Mouse (Mus musculus) olfactory bulb, adult 2 months (tissue): ENCODE measurements around the gene Rasl12. TPM values are rescaled to one million over a fixed set of nuclear protein-coding genes. Genes with fewer than 3 reads are reported as not detected.

Source experiments
- H3K27ac ChIP-seq: fragments of 200-500 bp; 2 replicates; pipeline ENCODE4 v1.5.1; 2012; ENCODE audit warnings: low read depth, low read length; ENCODE audit not compliant: insufficient read depth
- H3K4me1 ChIP-seq: fragments of 200-500 bp; 2 replicates; pipeline ENCODE4 v1.6.1; 2012; ENCODE audit warnings: low read length; ENCODE audit not compliant: control insufficient read depth, insufficient read depth
- H3K4me3 ChIP-seq: fragments of 200-500 bp; 2 replicates; pipeline ENCODE4 v1.5.1; 2012; ENCODE audit warnings: mild to moderate bottlenecking, low read depth, low read length, moderate library complexity; ENCODE audit not compliant: insufficient read depth
- CTCF ChIP-seq: fragments of 200-500 bp; IDR thresholded peaks from 2 replicates; pipeline ENCODE4 v1.5.1; 2012; ENCODE audit warnings: low read depth, mild to moderate bottlenecking, low read length, moderate library complexity; ENCODE audit not compliant: insufficient read depth
- POLR2A ChIP-seq: fragments of 200-500 bp; IDR thresholded peaks from 2 replicates; pipeline ENCODE4 v1.6.1; 2012; ENCODE audit warnings: mild to moderate bottlenecking, low read depth, low read length, moderate library complexity; ENCODE audit not compliant: insufficient read depth
- WGBS: fragments of 180-500 bp; shearing (Covaris S2); methylation state at CpG from one replicate; pipeline ENCODE4 v1.1.7; 2018; 5-methylcytosine and 5-hydroxymethylcytosine counted together
- polyA plus RNA-seq: library from polyadenylated mRNA; stranded (reverse); fragments of >200 nt; gene quantifications from 2 replicates; pipeline ENCODE4 v1.2.4, GENCODE M21; 2012; ENCODE audit warnings: low replicate concordance; ENCODE audit not compliant: missing spikeins, insufficient read depth, insufficient read length

Rasl12 gene
- not detected in 2 replicates for polyA plus RNA-seq

DNA sequence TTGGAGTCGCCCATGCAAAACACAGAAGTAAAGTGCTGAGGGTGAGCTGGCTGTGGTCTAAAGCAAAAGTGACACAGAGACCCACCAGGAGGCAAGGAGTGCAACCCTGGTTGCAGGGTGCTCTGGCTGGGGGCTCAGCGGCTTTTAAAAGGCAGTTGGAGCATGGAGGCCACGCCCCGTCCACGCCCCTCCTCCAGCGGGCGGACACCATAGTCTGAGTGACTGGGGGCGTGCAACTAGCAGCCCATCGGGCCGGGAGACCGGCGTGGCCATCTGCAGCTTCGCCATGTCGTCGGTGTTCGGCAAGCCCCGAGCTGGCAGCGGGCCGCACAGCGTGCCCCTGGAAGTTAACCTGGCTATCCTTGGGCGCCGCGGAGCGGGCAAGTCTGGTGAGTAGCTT, at the start of gene Rasl12:
Rasl12 (plus strand) TSS at position 228 of the 400 bp plus-strand sequence.
- 3% methylated on average over 24 of the region's 24 CpGs for WGBS
- Histone ChIP-seq H3K4me3 (peak within 1 kb of the TSS; percentile 44), H3K27ac (no peak within 1 kb of the TSS), H3K4me1 (peaks cover 6% of the 10 kb centered on the region; the same call in 1 of the 2 replicates)
- no peak for TF ChIP-seq POLR2A
- TF ChIP-seq CTCF, result no peak

DNA sequence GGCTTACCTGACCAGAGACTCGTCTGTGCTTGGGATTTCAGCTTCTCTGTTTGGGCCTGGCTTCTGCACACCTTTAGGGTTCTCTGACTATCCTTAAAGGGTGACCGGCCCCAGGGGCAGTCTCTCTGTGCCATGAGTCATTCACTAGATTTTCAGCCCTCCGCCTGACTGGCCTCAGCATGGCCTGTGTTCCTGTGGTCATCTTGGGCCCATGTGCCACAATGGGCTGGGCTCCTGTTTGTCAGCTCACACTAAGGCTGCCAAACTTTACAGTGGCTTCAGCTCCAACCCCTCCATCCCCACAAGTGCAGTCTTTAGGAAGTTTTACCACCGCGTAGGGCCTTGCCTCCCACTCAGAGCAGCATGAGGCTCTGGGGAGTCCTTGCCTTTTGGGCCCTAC, 45.1 kb upstream of the Rasl12 start:
- Histone ChIP-seq H3K4me1 (peaks cover 8% of the 10 kb centered on the region; the same call in 1 of the 2 replicates), H3K27ac (no peak overlapping the region), H3K4me3 (no peak overlapping the region)
- TF ChIP-seq CTCF (no peak), POLR2A (no peak)
- WGBS, result 80% methylated on average over 5 of the region's 5 CpGs

DNA sequence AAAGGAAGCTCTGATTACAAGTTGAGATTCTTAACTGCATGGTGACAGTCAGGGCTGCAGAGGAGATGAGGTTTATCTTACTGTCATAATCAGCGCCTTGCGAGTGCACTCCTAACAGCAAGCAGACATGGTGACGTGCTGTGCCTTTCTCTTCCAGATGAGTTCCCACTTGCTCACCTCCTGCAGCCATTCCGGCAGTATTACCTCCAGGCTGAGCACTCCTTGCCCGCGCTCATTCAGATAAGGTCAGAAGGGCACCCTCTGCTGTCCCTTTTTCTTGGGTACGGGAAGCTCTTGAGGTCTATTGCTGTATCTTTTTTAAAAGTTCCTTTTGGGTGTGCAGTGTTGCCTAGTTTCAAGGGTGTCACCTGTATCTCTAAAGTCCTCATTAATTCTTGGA, 41.7 kb upstream of the Rasl12 start:
- WGBS, result 87% methylated on average over 7 of the region's 7 CpGs
- no peak overlapping the region for H3K4me3 ChIP-seq
- no peak overlapping the region for H3K27ac ChIP-seq
- H3K4me1 ChIP-seq, result peaks cover 3% of the 10 kb centered on the region; the same call in 1 of the 2 replicates
- TF ChIP-seq CTCF, result no peak
- no peak for TF ChIP-seq POLR2A

DNA sequence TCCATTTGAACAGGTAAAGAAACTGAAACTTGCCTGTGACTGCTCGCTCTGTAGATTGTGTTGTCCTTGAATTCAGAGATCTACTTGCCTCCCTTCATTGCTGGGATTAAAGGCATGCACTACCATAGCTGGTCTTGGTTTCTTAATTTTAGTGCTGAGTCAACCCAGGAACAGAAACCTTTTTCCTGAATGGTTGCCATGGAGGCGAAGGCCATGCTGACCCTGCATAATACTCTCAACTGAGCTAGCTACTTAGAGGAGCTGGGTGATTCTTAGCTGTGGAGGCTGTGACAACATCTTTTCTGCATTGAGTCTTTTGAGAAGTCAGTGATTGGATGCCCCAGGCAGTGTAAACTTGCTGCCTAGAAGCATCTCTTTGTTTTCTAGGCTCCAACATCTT, 41.3 kb upstream of the Rasl12 start:
- no peak overlapping the region for H3K4me3 ChIP-seq
- TF ChIP-seq CTCF (no peak), POLR2A (no peak)
- H3K4me1 ChIP-seq, result peaks cover 3% of the 10 kb centered on the region; the same call in 1 of the 2 replicates
- 84% methylated on average over 2 of the region's 2 CpGs for WGBS
- H3K27ac ChIP-seq, result no peak overlapping the region

DNA sequence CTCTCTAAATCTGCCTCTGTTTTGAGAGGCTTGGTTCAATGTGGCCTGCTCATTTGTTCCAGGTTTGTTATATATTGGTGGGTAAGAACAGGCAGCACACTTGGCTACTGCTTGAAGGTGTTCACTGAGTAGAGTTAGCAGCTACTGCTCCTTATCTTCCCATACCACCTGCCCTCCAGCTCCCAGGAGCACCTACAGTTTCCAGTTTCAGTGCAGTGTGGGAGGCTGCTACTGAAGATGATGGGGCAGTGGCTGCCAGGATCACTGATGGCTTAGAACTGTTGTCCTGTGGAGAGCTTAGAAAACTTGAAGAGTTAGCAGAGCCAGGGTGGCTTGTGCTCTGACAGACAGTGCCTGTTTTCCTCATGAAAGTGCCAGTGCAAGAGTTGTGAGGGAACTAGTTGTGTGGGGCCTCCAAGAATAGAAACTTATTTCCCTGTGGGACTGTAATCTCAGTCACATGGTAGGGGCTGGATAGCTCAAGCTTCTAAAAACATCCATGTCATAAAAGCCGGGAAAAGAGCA, 39.3 kb upstream of the Rasl12 start:
- H3K27ac ChIP-seq, result no peak overlapping the region
- H3K4me1 ChIP-seq, result no peaks in the 10 kb centered on the region
- WGBS, result 90% methylated on average over 1 of the region's 1 CpGs
- TF ChIP-seq CTCF, result no peak
- TF ChIP-seq POLR2A, result no peak
- H3K4me3 ChIP-seq, result no peak overlapping the region

DNA sequence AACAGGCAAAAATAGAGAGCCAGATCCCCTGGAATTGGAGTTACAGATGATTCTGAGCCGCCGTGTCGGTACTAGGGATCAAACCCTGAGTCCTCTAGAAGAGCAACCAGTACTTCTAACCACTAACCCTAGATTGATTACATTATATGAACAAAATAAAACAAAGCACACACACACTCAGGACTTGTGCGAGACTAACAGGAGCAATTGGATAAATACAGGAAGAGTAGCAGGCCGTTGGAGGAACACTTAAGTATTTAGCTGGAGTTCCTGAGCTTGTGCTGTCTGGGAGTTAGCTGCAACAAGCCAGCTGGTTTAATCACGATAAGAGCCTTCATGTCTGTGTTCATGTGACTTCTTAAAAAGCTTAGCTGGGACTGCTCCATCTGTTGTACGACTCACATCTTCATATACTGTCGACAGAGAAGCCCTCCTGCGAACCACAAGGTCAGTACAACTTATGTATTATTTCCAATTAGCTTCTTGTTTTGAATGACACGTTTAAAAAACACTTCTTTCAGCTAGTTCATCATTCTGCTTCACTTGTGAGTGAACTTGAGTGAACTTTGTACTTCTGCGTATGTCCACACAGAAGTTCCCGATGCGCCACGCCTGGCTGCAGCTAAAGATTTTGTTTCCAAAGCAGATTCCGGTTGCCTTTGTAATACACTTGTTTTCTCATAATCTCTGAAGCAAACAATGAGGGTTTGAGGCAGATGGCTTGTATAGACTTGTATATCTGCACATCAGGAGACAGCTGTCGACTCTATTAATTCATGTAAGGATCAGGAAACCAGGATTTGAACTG, 37.5 kb upstream of the Rasl12 start, which contains the start of gene Ubap1l:
Ubap1l (plus strand) TSS at position 401 of the 808 bp plus-strand sequence.
- Histone ChIP-seq H3K4me3 (no peak within 1 kb of the TSS), H3K4me1 (no peaks in the 10 kb centered on the region), H3K27ac (no peak within 1 kb of the TSS)
- 92% methylated on average over 16 of the region's 16 CpGs for WGBS
- TF ChIP-seq CTCF (no peak), POLR2A (no peak)

DNA sequence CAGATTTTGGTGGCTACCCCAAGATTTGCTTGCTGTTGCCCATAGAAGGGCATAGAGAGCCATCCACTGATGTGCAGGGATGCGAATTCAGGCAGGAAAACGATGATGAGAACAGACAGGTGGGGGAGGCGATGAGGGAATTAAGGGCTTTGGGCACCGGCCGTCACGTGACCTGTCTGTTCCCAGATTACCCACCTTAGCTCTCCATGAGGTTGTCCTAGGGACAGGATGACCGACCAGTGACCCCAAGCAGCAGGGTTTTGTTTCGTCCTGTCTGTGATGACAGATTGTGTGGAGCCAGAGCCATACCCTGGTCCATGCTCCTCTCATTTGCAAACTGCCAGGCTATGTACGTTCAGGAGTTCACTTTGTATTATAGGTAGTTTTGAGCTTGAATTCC, 34.6 kb upstream of the Rasl12 start:
- no peaks in the 10 kb centered on the region for H3K4me1 ChIP-seq
- H3K4me3 ChIP-seq, result no peak overlapping the region
- TF ChIP-seq CTCF (no peak), POLR2A (no peak)
- H3K27ac ChIP-seq, result no peak overlapping the region
- 76% methylated on average over 9 of the region's 9 CpGs for WGBS

DNA sequence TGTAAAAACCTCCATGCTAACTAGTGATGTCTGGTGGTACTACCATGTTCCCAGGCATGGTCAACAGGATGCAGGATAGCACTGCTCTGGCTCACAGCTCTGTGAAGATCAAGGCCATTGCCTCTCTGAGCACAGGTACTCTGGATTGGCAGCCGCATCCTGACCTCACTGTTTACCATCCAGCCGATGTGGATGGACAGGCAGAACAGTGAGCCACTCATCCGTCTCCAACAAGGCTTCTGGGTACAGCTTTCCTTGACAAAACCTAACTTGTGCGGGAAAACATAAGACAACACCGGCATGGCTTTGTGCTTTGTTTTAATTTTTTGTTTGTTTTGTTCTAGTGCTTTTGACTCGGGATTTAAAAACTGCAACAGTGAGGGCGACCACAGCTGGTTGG, 32.6 kb upstream of the Rasl12 start:
- Histone ChIP-seq H3K4me3 (no peak overlapping the region), H3K27ac (no peak overlapping the region), H3K4me1 (no peaks in the 10 kb centered on the region)
- 85% methylated on average over 7 of the region's 7 CpGs for WGBS
- TF ChIP-seq POLR2A (no peak), CTCF (no peak)

DNA sequence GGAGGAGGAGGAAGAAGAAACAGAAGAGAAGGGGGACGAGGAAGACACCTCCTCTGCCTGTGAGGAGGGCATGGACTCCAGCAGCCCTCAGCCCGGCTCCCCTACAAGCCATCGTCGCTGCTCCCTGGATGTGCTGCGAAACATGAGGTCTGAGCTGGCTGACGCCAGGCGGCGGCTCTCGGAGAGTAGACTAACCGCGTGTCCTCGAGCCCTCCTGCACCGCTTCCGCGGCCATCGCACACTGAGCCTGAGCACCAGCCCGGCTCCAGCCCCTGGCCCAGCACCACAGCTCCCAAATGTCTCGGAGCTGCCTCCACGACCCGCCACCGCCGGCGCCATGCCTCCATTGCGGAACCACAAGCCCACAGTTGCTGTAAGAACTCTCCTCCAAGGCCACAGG, 26.6 kb upstream of the Rasl12 start:
- 92% methylated on average over 24 of the region's 24 CpGs for WGBS
- Histone ChIP-seq H3K4me3 (no peak overlapping the region), H3K27ac (no peak overlapping the region), H3K4me1 (no peaks in the 10 kb centered on the region)
- no peak for TF ChIP-seq POLR2A
- no peak for TF ChIP-seq CTCF
